Mouse (Mus musculus): ENCODE results near the gene Tmem116. TPM values are rescaled to one million over a fixed set of nuclear protein-coding genes. Genes with fewer than 3 reads are reported as not detected.

The Tmem116 gene
- polyA plus RNA-seq (2014; fragmentation: Nextera tagmentation; extraction: Ambion mirVana): 1.7 and 2.0 TPM in 2 replicates

- Histone ChIP-seq H3K9ac (peak within 1 kb of the TSS; percentile 88), H3K27me3 (ENCODE audit: insufficient read depth, low read length) (no peaks in the 10 kb centered on the region), H3K36me3 (ENCODE audit: insufficient read depth) (peaks cover 35% of the 10 kb centered on the region), H3K4me1 (ENCODE audit: insufficient read depth) (peaks cover 14% of the 10 kb centered on the region), H3K27ac (ENCODE audit: low read depth) (peak within 1 kb of the TSS; percentile 91), H3K4me2 (peak within 1 kb of the TSS; percentile 72), H3K9me3 (ENCODE audit: low read depth, low read length) (no peaks in the 10 kb centered on the region), H3K4me3 (ENCODE audit: low read depth, low read length) (peak within 1 kb of the TSS; percentile 77)
- DNase-seq (peak; percentile 64), ATAC-seq (ENCODE audit: insufficient read depth) (peak; percentile 39; the same call in 1 of the 2 replicates)
- no peak for TF ChIP-seq CTCF (IDR thresholded peaks at IDR 0.05; ENCODE audit: low read depth)
- 0% methylated on average over 17 of the region's 17 CpGs for WGBS
These were observed at the start of gene Tmem116 for GRCm38 (mm10) chr5:121451644-121452025. TSS of gene Tmem116 (plus strand) at chr5:121451893.

GRCm38 (mm10) chr5:121407856-121408255, 43.8 kb upstream of the Tmem116 start:
- Histone ChIP-seq H3K27ac (ENCODE audit: low read depth) (no peak overlapping the region), H3K4me2 (no peak overlapping the region), H3K4me3 (ENCODE audit: low read depth, low read length) (no peak overlapping the region), H3K27me3 (ENCODE audit: insufficient read depth, low read length) (no peaks in the 10 kb centered on the region), H3K36me3 (ENCODE audit: insufficient read depth) (peaks cover 65% of the 10 kb centered on the region), H3K9me3 (ENCODE audit: low read depth, low read length) (no peaks in the 10 kb centered on the region), H3K9ac (no peak overlapping the region), H3K4me1 (ENCODE audit: insufficient read depth) (no peaks in the 10 kb centered on the region)
- TF ChIP-seq CTCF (IDR thresholded peaks at IDR 0.05; ENCODE audit: low read depth): no peak
- no peak for ATAC-seq (ENCODE audit: insufficient read depth)
- 84% methylated on average over 8 of the region's 8 CpGs for WGBS
- DNase-seq: no peak

- H3K4me1 ChIP-seq (ENCODE audit: insufficient read depth): no peaks in the 10 kb centered on the region
These were observed 40.7 kb upstream of the Tmem116 start for GRCm38 (mm10) chr5:121410975-121411374.

GRCm38 (mm10) chr5:121420721-121421120, 31.0 kb upstream of the Tmem116 start:
- DNase-seq (no peak), ATAC-seq (ENCODE audit: insufficient read depth) (no peak)
- no peak overlapping the region for H3K4me3 ChIP-seq (ENCODE audit: low read depth, low read length)
- WGBS: 91% methylated on average over 9 of the region's 9 CpGs
- H3K9ac ChIP-seq: no peak overlapping the region
- no peaks in the 10 kb centered on the region for H3K9me3 ChIP-seq (ENCODE audit: low read depth, low read length)
- no peaks in the 10 kb centered on the region for H3K27me3 ChIP-seq (ENCODE audit: insufficient read depth, low read length)
- no peak for TF ChIP-seq CTCF (IDR thresholded peaks at IDR 0.05; ENCODE audit: low read depth)
- no peaks in the 10 kb centered on the region for H3K4me1 ChIP-seq (ENCODE audit: insufficient read depth)
- H3K36me3 ChIP-seq (ENCODE audit: insufficient read depth): peaks cover 99% of the 10 kb centered on the region
- no peak overlapping the region for H3K27ac ChIP-seq (ENCODE audit: low read depth)
- H3K4me2 ChIP-seq: no peak overlapping the region

More at GRCm38 (mm10) chr5:121410975-121411374, 40.7 kb upstream of the Tmem116 start:
- DNase-seq: no peak
- Histone ChIP-seq H3K27ac (ENCODE audit: low read depth) (no peak overlapping the region), H3K27me3 (ENCODE audit: insufficient read depth, low read length) (no peaks in the 10 kb centered on the region), H3K9me3 (ENCODE audit: low read depth, low read length) (no peaks in the 10 kb centered on the region), H3K36me3 (ENCODE audit: insufficient read depth) (peaks cover 88% of the 10 kb centered on the region), H3K9ac (no peak overlapping the region), H3K4me2 (no peak overlapping the region), H3K4me3 (ENCODE audit: low read depth, low read length) (no peak overlapping the region)
- WGBS: 91% methylated on average over 4 of the region's 4 CpGs
- no peak for ATAC-seq (ENCODE audit: insufficient read depth)
- TF ChIP-seq CTCF (IDR thresholded peaks at IDR 0.05; ENCODE audit: low read depth): no peak

- WGBS: 94% methylated on average over 6 of the region's 6 CpGs
- TF ChIP-seq CTCF (IDR thresholded peaks at IDR 0.05; ENCODE audit: low read depth): no peak
These were observed 28.9 kb upstream of the Tmem116 start for GRCm38 (mm10) chr5:121422787-121423186.

GRCm38 (mm10) chr5:121423297-121423696, 28.4 kb upstream of the Tmem116 start:
- no peak for TF ChIP-seq CTCF (IDR thresholded peaks at IDR 0.05; ENCODE audit: low read depth)
- DNase-seq (no peak), ATAC-seq (ENCODE audit: insufficient read depth) (no peak)
- Histone ChIP-seq H3K9ac (no peak overlapping the region), H3K27me3 (ENCODE audit: insufficient read depth, low read length) (no peaks in the 10 kb centered on the region), H3K4me2 (no peak overlapping the region), H3K36me3 (ENCODE audit: insufficient read depth) (peaks cover 99% of the 10 kb centered on the region), H3K27ac (ENCODE audit: low read depth) (no peak overlapping the region), H3K9me3 (ENCODE audit: low read depth, low read length) (no peaks in the 10 kb centered on the region), H3K4me1 (ENCODE audit: insufficient read depth) (no peaks in the 10 kb centered on the region), H3K4me3 (ENCODE audit: low read depth, low read length) (no peak overlapping the region)
- 86% methylated on average over 10 of the region's 10 CpGs for WGBS

More at GRCm38 (mm10) chr5:121422787-121423186, 28.9 kb upstream of the Tmem116 start:
- ATAC-seq (ENCODE audit: insufficient read depth) (no peak), DNase-seq (no peak)
- H3K9ac ChIP-seq: no peak overlapping the region
- no peaks in the 10 kb centered on the region for H3K27me3 ChIP-seq (ENCODE audit: insufficient read depth, low read length)
- H3K9me3 ChIP-seq (ENCODE audit: low read depth, low read length): no peaks in the 10 kb centered on the region
- H3K36me3 ChIP-seq (ENCODE audit: insufficient read depth): peaks cover 99% of the 10 kb centered on the region
- H3K4me3 ChIP-seq (ENCODE audit: low read depth, low read length): no peak overlapping the region
- H3K27ac ChIP-seq (ENCODE audit: low read depth): no peak overlapping the region
- H3K4me1 ChIP-seq (ENCODE audit: insufficient read depth): no peaks in the 10 kb centered on the region
- H3K4me2 ChIP-seq: no peak overlapping the region

- H3K9me3 ChIP-seq (ENCODE audit: low read depth, low read length): no peaks in the 10 kb centered on the region
- H3K27ac ChIP-seq (ENCODE audit: low read depth): no peak overlapping the region
- H3K27me3 ChIP-seq (ENCODE audit: insufficient read depth, low read length): no peaks in the 10 kb centered on the region
- no peak for TF ChIP-seq CTCF (IDR thresholded peaks at IDR 0.05; ENCODE audit: low read depth)
- no peak overlapping the region for H3K9ac ChIP-seq
- 90% methylated on average over 3 of the region's 3 CpGs for WGBS
- H3K4me1 ChIP-seq (ENCODE audit: insufficient read depth): no peaks in the 10 kb centered on the region
- ATAC-seq (ENCODE audit: insufficient read depth): no peak
- no peak overlapping the region for H3K4me2 ChIP-seq
- peaks cover 100% of the 10 kb centered on the region for H3K36me3 ChIP-seq (ENCODE audit: insufficient read depth)
- DNase-seq: no peak
- no peak overlapping the region for H3K4me3 ChIP-seq (ENCODE audit: low read depth, low read length)
These were observed 22.7 kb upstream of the Tmem116 start for GRCm38 (mm10) chr5:121428954-121429353.

GRCm38 (mm10) chr5:121438131-121438530, 13.6 kb upstream of the Tmem116 start:
- H3K36me3 ChIP-seq (ENCODE audit: insufficient read depth): peaks cover 99% of the 10 kb centered on the region
- ATAC-seq (ENCODE audit: insufficient read depth): no peak

More at GRCm38 (mm10) chr5:121438131-121438530, 13.6 kb upstream of the Tmem116 start:
- 74% methylated on average over 5 of the region's 5 CpGs for WGBS
- no peak for TF ChIP-seq CTCF (IDR thresholded peaks at IDR 0.05; ENCODE audit: low read depth)
- Histone ChIP-seq H3K9ac (no peak overlapping the region), H3K9me3 (ENCODE audit: low read depth, low read length) (no peaks in the 10 kb centered on the region), H3K4me2 (no peak overlapping the region), H3K4me1 (ENCODE audit: insufficient read depth) (no peaks in the 10 kb centered on the region), H3K27ac (ENCODE audit: low read depth) (no peak overlapping the region), H3K27me3 (ENCODE audit: insufficient read depth, low read length) (no peaks in the 10 kb centered on the region), H3K4me3 (ENCODE audit: low read depth, low read length) (no peak overlapping the region)
- DNase-seq: no peak
